Mouse (Mus musculus): ENCODE measurements at regions not wholly inside any gene's neighbourhood (a gene's known extent, or its start where the extent isn't known, plus 50 kb on each side); places are given as distances from the start of the nearest gene placed in this dataset.

DNA sequence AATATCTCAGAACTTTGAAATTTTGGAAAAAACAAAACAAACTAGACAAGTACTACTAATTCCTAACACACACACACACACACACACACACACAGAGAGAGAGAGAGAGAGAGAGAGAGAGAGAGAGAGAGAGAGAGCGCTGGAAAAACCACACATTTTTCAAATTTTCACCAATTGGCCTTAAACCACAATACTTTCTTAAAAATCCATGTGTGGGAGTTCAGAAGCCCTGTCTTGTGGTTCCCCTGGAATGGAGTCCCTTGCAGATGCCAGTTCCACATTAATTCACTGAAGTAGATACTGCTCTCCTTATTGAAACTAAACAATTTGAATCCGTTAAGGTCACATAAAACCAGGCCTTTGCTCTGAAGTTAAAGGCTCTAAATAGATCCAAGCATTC, 146.0 kb upstream of the Satb1 start:
- ATAC-seq (ENCODE audit: low FRiP score, low read depth): no peak
- 92% methylated on average over 2 of the region's 2 CpGs for WGBS

DNA sequence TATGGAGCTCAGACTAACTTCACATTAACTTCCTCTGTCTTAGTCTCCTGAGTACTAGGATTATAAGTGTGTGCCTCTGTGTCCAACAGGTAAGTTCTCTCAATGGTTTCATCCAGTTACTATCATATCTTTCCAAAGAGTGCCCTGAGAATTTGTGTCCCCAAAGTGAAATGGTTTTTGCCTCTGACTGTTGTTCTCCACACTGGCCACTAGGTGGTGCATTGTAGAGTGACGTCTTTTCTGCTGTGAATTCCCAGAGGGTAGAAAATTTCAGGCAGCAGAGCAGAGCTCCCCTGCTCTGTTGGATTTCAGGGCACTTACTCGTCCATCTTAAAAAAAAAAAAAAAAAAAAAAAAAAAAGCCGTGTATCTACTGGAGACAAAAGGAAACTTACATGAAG, 138.4 kb upstream of the Satb1 start:
- no peak overlapping the region for H3K4me2 ChIP-seq

More for the DNA sequence above, 146.0 kb upstream of the Satb1 start:
- Histone ChIP-seq H3K27ac (replicated peaks) (no peak overlapping the region), H3K9me3 (no peaks in the 10 kb centered on the region), H3K4me2 (no peak overlapping the region), H3K36me3 (no peaks in the 10 kb centered on the region), H3K9ac (no peak overlapping the region), H3K4me3 (no peak overlapping the region), H3K4me1 (replicated peaks) (no peaks in the 10 kb centered on the region), H3K27me3 (no peaks in the 10 kb centered on the region)

DNA sequence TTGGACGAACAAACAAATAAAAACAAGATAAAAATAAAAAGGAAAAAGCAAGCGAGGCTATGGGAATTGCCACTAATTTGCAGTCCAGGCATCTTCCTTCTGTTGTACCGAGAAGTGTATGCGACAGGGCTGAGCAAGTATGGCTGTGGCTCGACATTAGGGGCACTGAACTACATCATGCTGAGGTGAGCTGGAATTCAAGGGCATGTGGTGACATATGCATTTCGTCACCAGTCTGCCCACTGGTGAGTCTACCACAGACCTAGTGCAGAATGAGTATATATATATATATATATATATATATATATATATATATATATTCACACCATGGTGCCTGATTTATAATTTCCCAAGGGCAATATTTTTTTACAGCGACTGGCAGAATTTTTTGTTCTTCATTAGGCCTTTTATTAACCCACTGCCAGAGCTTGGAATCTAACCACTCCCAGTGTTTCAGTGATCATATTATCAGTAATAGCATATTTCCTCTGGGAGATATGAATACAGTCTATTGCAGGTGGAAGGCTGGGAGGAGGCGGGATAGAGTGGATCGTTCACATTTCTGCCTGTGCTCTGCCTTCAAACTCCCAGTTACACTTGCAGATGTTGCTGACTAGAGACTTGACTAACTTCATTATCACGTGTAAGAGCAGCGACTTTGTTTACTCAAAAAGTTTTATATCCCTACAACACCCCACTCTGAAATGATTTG, 133.6 kb upstream of the Satb1 start:
- Histone ChIP-seq H3K4me2 (no peak overlapping the region), H3K4me1 (replicated peaks) (no peaks in the 10 kb centered on the region), H3K27me3 (no peaks in the 10 kb centered on the region), H3K27ac (replicated peaks) (no peak overlapping the region), H3K36me3 (no peaks in the 10 kb centered on the region), H3K9me3 (no peaks in the 10 kb centered on the region), H3K4me3 (no peak overlapping the region), H3K9ac (no peak overlapping the region)
- WGBS: 80% methylated on average over 11 of the region's 11 CpGs
- no peak for ATAC-seq (ENCODE audit: low FRiP score, low read depth)

More for the DNA sequence above, 138.4 kb upstream of the Satb1 start:
- ATAC-seq (ENCODE audit: low FRiP score, low read depth): no peak
- 40% methylated on average over 3 of the region's 3 CpGs for WGBS
- H3K9me3 ChIP-seq: no peaks in the 10 kb centered on the region
- no peaks in the 10 kb centered on the region for H3K4me1 ChIP-seq (replicated peaks)
- H3K4me3 ChIP-seq: no peak overlapping the region
- H3K9ac ChIP-seq: no peak overlapping the region
- no peak overlapping the region for H3K27ac ChIP-seq (replicated peaks)
- no peaks in the 10 kb centered on the region for H3K27me3 ChIP-seq
- H3K36me3 ChIP-seq: no peaks in the 10 kb centered on the region

DNA sequence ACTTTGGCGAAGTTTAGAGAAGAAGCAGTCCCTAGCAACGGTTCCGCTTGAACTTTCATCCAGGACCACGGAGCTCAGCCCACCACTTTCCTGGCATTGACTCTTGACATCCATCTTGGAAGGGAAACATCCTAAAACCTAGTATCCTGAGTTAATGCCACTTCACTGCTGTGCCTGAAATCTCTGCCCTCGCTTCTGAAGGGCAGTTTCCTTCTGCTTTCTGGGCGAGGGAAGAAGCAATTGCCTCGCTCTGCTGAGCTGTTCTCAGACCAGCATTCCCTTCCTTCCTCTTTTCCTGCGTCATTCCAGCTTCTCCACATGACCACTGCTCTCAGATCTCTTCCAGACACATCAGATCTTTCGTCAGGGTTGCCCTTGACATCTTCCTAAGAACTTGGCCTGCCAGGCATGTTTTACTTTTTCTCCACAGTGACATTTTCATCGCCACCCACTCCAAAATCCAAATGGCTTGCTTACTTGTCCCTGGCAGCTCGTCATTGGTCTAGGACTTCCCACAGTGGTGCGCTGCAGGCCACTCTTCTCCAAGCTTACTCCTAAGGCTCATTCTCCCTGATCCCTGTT, 129.5 kb upstream of the Satb1 start:
- H3K27ac ChIP-seq (replicated peaks): no peak overlapping the region
- no peak overlapping the region for H3K4me3 ChIP-seq
- H3K4me1 ChIP-seq (replicated peaks): no peaks in the 10 kb centered on the region
- no peaks in the 10 kb centered on the region for H3K36me3 ChIP-seq
- no peak for ATAC-seq (ENCODE audit: low FRiP score, low read depth)
- H3K9ac ChIP-seq: no peak overlapping the region
- WGBS: 80% methylated on average over 12 of the region's 12 CpGs
- no peak overlapping the region for H3K4me2 ChIP-seq
- H3K27me3 ChIP-seq: no peaks in the 10 kb centered on the region
- H3K9me3 ChIP-seq: no peaks in the 10 kb centered on the region

DNA sequence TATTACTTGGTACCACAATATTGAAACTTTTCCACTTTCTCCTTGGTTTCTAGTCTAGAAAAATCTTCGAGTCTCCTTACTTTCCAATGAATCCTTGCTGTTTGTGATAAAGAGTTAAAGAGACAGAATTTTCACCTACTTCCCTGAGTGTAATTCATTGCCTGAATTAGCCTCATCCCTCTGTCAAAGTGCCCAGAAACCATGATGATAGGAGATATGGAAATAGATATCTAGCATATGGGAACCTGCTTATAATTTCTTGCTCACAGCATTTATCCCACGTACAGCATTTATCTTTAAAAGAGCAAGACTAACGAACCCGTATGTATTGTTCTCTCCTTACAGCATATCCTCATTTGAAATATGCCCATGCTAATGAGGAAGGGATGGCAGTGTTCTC, 128.2 kb upstream of the Satb1 start:
- Histone ChIP-seq H3K27ac (replicated peaks) (no peak overlapping the region), H3K4me2 (no peak overlapping the region), H3K36me3 (no peaks in the 10 kb centered on the region), H3K4me1 (replicated peaks) (no peaks in the 10 kb centered on the region), H3K9ac (no peak overlapping the region), H3K9me3 (no peaks in the 10 kb centered on the region), H3K27me3 (no peaks in the 10 kb centered on the region), H3K4me3 (no peak overlapping the region)
- ATAC-seq (ENCODE audit: low FRiP score, low read depth): no peak
- WGBS: 85% methylated on average over 4 of the region's 4 CpGs

DNA sequence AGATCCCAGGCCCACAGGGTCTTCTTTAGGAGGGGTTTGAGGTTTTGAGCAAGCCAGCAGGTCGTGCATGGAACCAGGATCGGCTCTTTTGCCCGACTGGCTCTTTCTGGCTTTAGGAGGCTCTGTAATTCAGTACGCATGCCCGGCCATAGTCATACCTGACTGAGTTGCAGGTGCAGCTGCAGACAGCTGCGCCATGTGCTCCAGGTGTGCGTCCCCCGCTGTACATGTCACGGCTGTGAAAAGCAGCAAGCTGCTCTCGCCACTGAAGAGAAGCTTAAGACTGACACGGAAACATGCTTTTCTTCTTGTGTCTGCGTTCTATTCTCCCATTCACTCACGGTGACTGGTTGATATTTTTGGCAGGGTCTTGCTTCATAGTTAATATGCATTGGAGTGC, 123.2 kb upstream of the Satb1 start:
- H3K27ac ChIP-seq (replicated peaks): no peak overlapping the region
- WGBS: 92% methylated on average over 13 of the region's 13 CpGs

DNA sequence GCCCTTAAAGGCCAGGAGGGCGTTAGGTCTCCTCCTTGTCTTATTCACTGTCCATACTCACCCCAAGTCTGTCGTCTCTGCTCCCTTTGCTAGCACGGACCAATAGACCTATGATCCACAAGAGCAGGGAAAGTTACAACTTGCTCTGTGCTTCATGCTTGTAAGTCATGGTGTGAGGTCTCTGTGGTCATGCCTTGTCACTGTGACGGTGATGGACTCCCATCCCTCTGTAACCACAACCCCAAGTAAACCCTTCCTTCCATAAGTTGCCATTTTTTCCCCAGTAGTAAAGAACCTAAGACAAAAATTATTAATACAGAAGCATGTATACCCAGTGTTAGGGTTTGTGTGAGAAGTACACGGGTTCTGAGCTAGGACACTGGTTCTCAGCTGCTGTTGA, 104.6 kb upstream of the Satb1 start:
- Histone ChIP-seq H3K4me2 (no peak overlapping the region), H3K27ac (replicated peaks) (no peak overlapping the region), H3K36me3 (no peaks in the 10 kb centered on the region), H3K27me3 (no peaks in the 10 kb centered on the region), H3K9ac (no peak overlapping the region), H3K4me3 (no peak overlapping the region), H3K9me3 (no peaks in the 10 kb centered on the region), H3K4me1 (replicated peaks) (no peaks in the 10 kb centered on the region)
- WGBS: 88% methylated on average over 5 of the region's 5 CpGs
- ATAC-seq (ENCODE audit: low FRiP score, low read depth): no peak

More for the DNA sequence above, 123.2 kb upstream of the Satb1 start:
- ATAC-seq (ENCODE audit: low FRiP score, low read depth): no peak
- H3K4me2 ChIP-seq: no peak overlapping the region
- no peaks in the 10 kb centered on the region for H3K4me1 ChIP-seq (replicated peaks)
- H3K4me3 ChIP-seq: no peak overlapping the region
- no peaks in the 10 kb centered on the region for H3K36me3 ChIP-seq
- no peak overlapping the region for H3K9ac ChIP-seq
- H3K9me3 ChIP-seq: no peaks in the 10 kb centered on the region
- no peaks in the 10 kb centered on the region for H3K27me3 ChIP-seq

DNA sequence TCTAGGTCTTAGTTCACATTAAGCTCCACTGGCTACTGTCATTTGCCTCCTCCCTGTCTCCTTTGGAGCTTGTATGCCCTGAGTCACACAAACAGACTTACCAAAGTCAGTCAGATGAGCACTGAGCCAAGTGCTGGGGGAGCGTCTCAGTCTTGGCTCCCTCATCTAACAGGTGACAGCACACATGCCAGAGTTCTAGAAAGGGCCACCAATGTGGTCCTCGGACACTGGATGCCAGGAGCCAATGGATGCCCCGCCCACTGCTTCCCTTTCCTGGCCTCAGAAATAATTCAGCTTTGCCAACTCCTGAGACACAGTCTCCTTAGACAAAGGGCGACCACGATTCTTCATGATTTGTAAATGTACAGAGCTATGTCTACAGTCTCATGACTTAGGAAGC, 103.0 kb upstream of the Satb1 start:
- Histone ChIP-seq H3K4me3 (no peak overlapping the region), H3K36me3 (no peaks in the 10 kb centered on the region), H3K9me3 (no peaks in the 10 kb centered on the region), H3K27ac (replicated peaks) (no peak overlapping the region), H3K4me1 (replicated peaks) (no peaks in the 10 kb centered on the region), H3K4me2 (no peak overlapping the region), H3K9ac (no peak overlapping the region), H3K27me3 (no peaks in the 10 kb centered on the region)
- 85% methylated on average over 5 of the region's 5 CpGs for WGBS
- ATAC-seq (ENCODE audit: low FRiP score, low read depth): no peak

DNA sequence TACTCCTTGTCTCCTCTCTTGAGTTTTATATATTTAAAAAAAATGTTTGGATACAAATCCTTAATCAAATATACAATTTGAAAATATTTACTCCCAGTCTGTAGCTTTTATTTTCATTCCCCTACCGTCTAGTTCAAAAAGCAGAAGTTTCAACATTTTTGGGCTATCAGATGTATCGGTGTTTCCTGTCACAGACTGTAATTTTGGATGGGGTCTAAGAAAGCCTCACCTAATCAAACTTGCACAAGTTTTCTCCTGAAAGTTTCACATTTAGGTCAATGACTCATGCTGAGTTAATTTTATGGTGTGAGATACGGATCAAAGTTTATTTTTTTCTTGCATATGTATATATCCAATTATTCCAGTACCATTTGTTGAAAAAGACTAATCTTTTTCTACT, 93.3 kb upstream of the Satb1 start:
- Histone ChIP-seq H3K27me3 (no peaks in the 10 kb centered on the region), H3K4me2 (no peak overlapping the region), H3K36me3 (no peaks in the 10 kb centered on the region), H3K4me1 (replicated peaks) (no peaks in the 10 kb centered on the region), H3K9me3 (no peaks in the 10 kb centered on the region), H3K4me3 (no peak overlapping the region), H3K9ac (no peak overlapping the region), H3K27ac (replicated peaks) (no peak overlapping the region)
- WGBS: 89% methylated on average over 3 of the region's 3 CpGs
- no peak for ATAC-seq (ENCODE audit: low FRiP score, low read depth)

DNA sequence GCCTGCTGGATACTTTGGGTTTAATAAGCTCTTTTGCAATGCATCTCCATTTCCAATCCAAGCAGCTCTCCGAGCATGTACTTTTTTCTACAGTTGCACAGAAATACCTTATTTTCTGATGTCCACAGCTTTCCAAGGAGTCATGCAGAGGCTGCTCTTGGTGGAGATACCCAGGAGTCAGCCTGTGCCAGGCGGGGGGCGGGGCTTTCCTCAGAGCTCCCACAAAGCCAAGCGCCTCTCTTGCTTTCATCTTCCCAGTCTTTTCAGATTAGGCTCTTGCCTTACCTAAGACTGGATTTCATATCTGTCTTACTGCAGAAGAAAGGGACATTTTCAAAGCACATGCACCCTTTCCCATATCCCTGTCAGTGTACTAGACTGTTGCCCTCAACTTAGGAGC, 73.9 kb upstream of the Satb1 start:
- H3K9ac ChIP-seq: no peak overlapping the region
- no peaks in the 10 kb centered on the region for H3K9me3 ChIP-seq
- ATAC-seq (ENCODE audit: low FRiP score, low read depth): no peak
- no peaks in the 10 kb centered on the region for H3K36me3 ChIP-seq
- no peaks in the 10 kb centered on the region for H3K27me3 ChIP-seq
- WGBS: 74% methylated on average over 4 of the region's 4 CpGs
- H3K4me2 ChIP-seq: no peak overlapping the region
- H3K4me3 ChIP-seq: no peak overlapping the region
- no peak overlapping the region for H3K27ac ChIP-seq (replicated peaks)
- no peaks in the 10 kb centered on the region for H3K4me1 ChIP-seq (replicated peaks)

DNA sequence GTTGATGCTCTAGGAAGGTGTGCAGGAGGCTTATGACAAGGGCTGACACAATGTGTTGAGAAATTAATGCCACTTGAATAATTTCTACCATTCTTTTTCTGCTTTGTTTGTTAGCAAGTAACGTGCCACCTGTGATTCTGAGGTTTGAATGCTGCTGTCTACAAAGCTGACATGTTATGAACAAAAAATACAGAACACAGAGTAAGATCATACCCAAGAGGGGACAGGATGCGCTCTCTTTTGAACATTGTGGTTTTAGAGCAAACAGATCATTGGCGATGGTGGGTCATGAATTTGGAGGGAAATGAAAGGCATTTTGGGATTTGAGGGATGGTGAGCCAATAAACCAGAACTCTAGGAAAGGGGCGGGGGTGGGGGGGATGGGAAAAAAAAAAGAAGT, 73.3 kb upstream of the Satb1 start:
- H3K4me3 ChIP-seq: no peak overlapping the region
- no peaks in the 10 kb centered on the region for H3K36me3 ChIP-seq
- no peaks in the 10 kb centered on the region for H3K4me1 ChIP-seq (replicated peaks)
- WGBS: 82% methylated on average over 4 of the region's 4 CpGs
- no peaks in the 10 kb centered on the region for H3K27me3 ChIP-seq
- ATAC-seq (ENCODE audit: low FRiP score, low read depth): no peak
- H3K4me2 ChIP-seq: no peak overlapping the region
- no peak overlapping the region for H3K27ac ChIP-seq (replicated peaks)
- H3K9me3 ChIP-seq: no peaks in the 10 kb centered on the region
- no peak overlapping the region for H3K9ac ChIP-seq

DNA sequence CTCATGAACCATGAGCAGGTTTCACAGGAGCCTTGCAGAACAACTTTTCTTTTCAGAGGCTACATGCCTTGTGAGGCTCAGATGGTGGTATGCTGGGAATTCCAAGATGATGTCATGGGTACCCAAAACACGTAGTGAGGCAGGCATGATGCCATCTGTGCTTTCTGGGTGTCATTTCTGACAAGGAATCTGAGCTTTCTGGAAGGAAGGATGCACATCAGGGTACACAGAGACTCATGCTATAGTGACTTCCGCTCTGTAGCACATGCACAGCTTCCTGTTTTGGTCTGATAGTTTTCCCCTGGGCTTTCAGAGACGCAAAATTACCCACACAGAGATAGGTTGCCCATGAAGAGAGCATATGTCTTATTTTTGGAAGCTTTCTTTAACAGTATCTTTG, 70.8 kb upstream of the Satb1 start:
- Histone ChIP-seq H3K4me1 (replicated peaks) (no peaks in the 10 kb centered on the region), H3K27ac (replicated peaks) (no peak overlapping the region), H3K36me3 (no peaks in the 10 kb centered on the region), H3K9me3 (no peaks in the 10 kb centered on the region), H3K4me3 (no peak overlapping the region), H3K4me2 (no peak overlapping the region), H3K27me3 (no peaks in the 10 kb centered on the region), H3K9ac (no peak overlapping the region)
- ATAC-seq (ENCODE audit: low FRiP score, low read depth): no peak
- 77% methylated on average over 3 of the region's 3 CpGs for WGBS

DNA sequence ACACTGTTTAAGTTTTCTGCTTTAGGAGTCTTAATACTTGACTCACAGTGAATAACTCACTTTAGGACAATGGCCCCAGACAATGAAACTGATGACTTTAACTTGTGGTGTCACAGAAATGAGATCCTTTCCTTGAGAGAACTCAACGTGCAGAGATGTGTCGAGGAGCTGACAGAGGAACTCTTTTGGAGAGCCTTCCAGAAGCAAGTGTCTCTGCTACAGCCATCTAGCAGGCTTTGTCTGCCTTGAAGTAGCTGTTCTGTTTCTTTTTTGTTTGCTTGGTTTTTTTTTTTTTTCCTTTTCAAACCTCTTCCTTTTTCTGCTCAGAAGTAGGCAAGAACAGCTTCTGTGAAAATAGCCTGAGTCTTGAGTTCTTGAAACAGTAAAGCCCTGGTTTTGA, 66.3 kb upstream of the Satb1 start:
- H3K4me3 ChIP-seq: no peak overlapping the region
- H3K27me3 ChIP-seq: no peaks in the 10 kb centered on the region
- no peak overlapping the region for H3K27ac ChIP-seq (replicated peaks)
- 68% methylated on average over 2 of the region's 2 CpGs for WGBS
- ATAC-seq (ENCODE audit: low FRiP score, low read depth): no peak
- H3K4me2 ChIP-seq: no peak overlapping the region
- no peak overlapping the region for H3K9ac ChIP-seq
- H3K36me3 ChIP-seq: no peaks in the 10 kb centered on the region
- no peaks in the 10 kb centered on the region for H3K4me1 ChIP-seq (replicated peaks)
- no peaks in the 10 kb centered on the region for H3K9me3 ChIP-seq
